Mouse (Mus musculus) Patski (cell line): ENCODE data around the gene Kif1bp. TPM values are rescaled to one million over a fixed set of nuclear protein-coding genes. Genes with fewer than 3 reads are reported as not detected.
A peak's percentile ranks its signal among the peaks of the same experiment; 100 is the strongest.

Source experiments
- ATAC-seq: fragments of 100-300 bp; one replicate; pipeline ENCODE4 v1.8.0; 2021
- CTCF ChIA-PET: fragments of 350-600 bp; sonication (Branson Sonifier 250); formaldehyde crosslinking; loops from one replicate; lab custom pipeline; 2022; ENCODE audit warnings: inconsistent platforms; lab: Charles Lee
- POLR2A ChIA-PET: fragments of 350-600 bp; sonication (Branson Sonifier 250); formaldehyde crosslinking; loops from one replicate; lab custom pipeline; 2022; ENCODE audit warnings: antibody characterized with exemption, inconsistent platforms; lab: Charles Lee
- DNase-seq: peaks from one replicate; pipeline ENCODE4 v3.0.0-alpha.2; 2011; ENCODE audit warnings: low read depth, low spot score
- H3K27me3 ChIP-seq: fragments of 371-371 bp; one replicate; pipeline ENCODE4 v1.5.1; 2021
- CTCF ChIP-seq: fragments of 100-300 bp; IDR thresholded peaks from one replicate; pipeline ENCODE4 v1.5.1; 2021
- in situ Hi-C: fragments of 300-500 bp; cut with MboI; formaldehyde crosslinking; loops from 3 replicates; pipeline ENCODE4 v1.11.1; 2018; ENCODE audit warnings: low pct_unique_long_range_greater_than_20kb, mixed read lengths
- polyA plus RNA-seq: library from polyadenylated mRNA; unstranded; gene quantifications from one replicate; pipeline ENCODE4 v1.2.3, GENCODE M21; 2021

The Kif1bp gene
- polyA plus RNA-seq, 1 experiment from 2014 or later, result 66.2 TPM

DNA sequence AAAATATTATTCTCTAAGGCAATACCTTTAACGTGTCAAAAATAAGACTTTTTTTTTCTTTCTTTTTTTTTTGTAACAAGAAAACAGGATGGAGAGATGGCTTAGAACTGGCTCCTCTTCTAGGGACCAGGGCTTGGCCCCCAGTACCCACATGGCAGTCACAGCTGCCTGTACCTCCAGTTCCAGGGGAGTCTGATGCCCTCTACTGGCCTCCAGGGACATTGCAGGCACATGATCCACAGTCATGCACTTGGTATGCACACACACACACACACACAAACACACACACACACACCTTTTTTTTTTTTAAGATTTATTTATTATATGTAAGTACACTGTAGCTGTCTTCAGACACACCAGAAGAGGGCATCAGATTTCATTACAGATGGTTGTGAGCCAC, 20.5 kb downstream of the Kif1bp start:
- DNase-seq (no peak), ATAC-seq (no peak)
- in situ Hi-C loops, result no loop called here
- peak; percentile 71 for TF ChIP-seq CTCF
- POLR2A ChIA-PET, result interaction anchor here (0.7 to 2.5 kb wide), 2 partner anchors 12 to 731 kb away, joined by 3 to 8 read pairs; no protein-coding TSS in a partner anchor
- no peaks in the 10 kb centered on the region for H3K27me3 ChIP-seq
- CTCF ChIA-PET, result interaction anchor here (1.3 kb wide), 1 partner anchor 50 kb away, joined by 4 read pairs; no protein-coding TSS in a partner anchor

DNA sequence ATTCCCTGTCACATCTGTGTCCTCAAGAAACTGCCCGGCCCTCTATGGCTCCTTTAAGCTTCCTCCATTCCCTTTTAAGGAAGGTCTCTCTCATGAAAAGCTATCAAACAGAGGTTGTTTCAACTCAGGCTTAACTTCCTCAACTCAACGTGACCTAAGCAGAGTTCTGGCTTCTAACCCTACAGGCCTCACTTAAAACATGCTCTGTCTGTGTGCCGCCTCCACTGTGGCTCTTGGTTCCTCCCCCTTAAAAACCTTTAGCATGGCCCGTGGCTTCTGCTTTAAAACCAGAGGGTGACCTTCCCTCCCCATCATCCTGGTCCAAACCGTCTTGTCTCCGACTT, 21.7 kb downstream of the Kif1bp start:
- H3K27me3 ChIP-seq, result no peaks in the 10 kb centered on the region
- TF ChIP-seq CTCF, result no peak
- POLR2A ChIA-PET, result no interaction called here
- ATAC-seq, result no peak
- in situ Hi-C loops, result no loop called here
- CTCF ChIA-PET, result interaction anchor here (0.7 kb wide), 1 partner anchor 57 kb away, joined by 3 read pairs; no protein-coding TSS in a partner anchor
- DNase-seq, result no peak

- POLR2A ChIA-PET, result no interaction called here
- CTCF ChIA-PET, result interaction anchor here (0.6 to 1.0 kb wide), 2 partner anchors 15 to 56 kb away, joined by 3 read pairs; no protein-coding TSS in a partner anchor
These were observed 22.3 kb downstream of the Kif1bp start for GRCm38 (mm10) chr10:62555705-62556557.

DNA sequence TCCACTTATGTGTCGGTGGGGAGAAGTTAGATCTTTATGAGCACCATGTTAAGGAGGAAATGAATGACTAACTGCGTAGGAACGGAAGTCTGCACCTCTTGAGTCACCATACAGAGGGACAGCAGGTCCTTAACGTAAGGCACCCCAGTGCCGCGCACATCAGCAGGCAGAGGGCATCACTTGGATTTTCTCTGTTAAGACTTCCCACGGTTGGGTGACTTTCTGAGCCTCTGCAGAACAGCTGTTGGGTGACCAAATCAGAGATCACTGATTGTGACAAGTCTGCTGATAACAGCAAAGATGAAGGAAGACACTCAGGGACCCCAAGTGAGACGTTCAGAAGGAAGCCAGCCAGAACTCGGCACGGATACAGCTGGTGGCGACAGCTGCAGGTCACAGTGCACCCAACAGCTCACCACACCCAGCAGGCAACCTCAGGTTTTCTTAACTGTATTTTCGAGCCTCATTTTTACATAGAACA, 24.6 kb downstream of the Kif1bp start:
- ATAC-seq (no peak), DNase-seq (no peak)
- CTCF ChIA-PET, result interaction anchor here (1.9 kb wide), 1 partner anchor 54 kb away, joined by 13 read pairs; no protein-coding TSS in a partner anchor
- POLR2A ChIA-PET, result no interaction called here
- in situ Hi-C loops, result loop anchor here (5.0 kb wide), 1 partner anchor 51 kb away; no protein-coding TSS in a partner anchor
- no peak for TF ChIP-seq CTCF
- H3K27me3 ChIP-seq, result no peaks in the 10 kb centered on the region

More at GRCm38 (mm10) chr10:62555705-62556557, 22.3 kb downstream of the Kif1bp start:
- TF ChIP-seq CTCF, result no peak
- no peaks in the 10 kb centered on the region for H3K27me3 ChIP-seq
- in situ Hi-C loops, result no loop called here
- DNase-seq (no peak), ATAC-seq (no peak)

DNA sequence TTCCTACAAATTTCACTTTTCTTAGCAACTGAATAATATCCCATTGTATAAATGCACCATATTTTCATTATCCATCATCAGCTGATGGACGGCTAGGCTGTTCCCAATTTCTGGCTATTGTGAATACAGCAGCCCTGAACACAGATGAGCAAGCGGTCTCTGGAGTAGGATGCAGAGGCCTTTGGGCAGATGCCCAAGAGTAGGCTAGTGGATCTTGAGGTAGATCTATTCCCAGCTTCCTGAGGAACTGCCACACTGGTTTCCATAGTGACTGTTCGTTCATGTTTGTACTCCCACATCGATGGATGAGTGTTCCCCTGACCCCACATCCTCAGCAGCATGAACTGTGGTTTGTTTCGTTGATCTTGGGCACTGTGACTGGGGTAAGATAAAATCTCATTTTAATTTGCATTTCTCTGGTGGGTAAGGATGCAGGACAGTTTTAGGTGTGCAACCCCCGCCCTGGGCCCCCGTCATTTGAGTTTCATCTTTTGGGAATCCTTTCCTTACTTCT, 27.4 kb downstream of the Kif1bp start:
- ATAC-seq (no peak), DNase-seq (no peak)
- TF ChIP-seq CTCF, result no peak
- in situ Hi-C loops, result loop anchor here (5.0 kb wide), 1 partner anchor 49 kb away; no protein-coding TSS in a partner anchor
- no peaks in the 10 kb centered on the region for H3K27me3 ChIP-seq
- ChIA-PET POLR2A (no interaction called here), CTCF (interaction anchor here (1.5 to 2.8 kb wide), 4 partner anchors 17 to 50 kb away, joined by 7 to 21 read pairs (median 7); no protein-coding TSS in a partner anchor)

- peak; percentile 69 for TF ChIP-seq CTCF
- ATAC-seq (peak; percentile 54), DNase-seq (no peak)
- H3K27me3 ChIP-seq, result no peaks in the 10 kb centered on the region
- CTCF ChIA-PET, result interaction anchor here (0.6 to 2.8 kb wide), 8 partner anchors 10 to 131 kb away, joined by 3 to 21 read pairs (median 4); no protein-coding TSS in a partner anchor
- in situ Hi-C loops, result loop anchor here (5.0 kb wide), 1 partner anchor 47 kb away; no protein-coding TSS in a partner anchor
- POLR2A ChIA-PET, result interaction anchor here (0.6 kb wide), 1 partner anchor 46 kb away, joined by 5 read pairs; no protein-coding TSS in a partner anchor
These were observed 28.6 kb downstream of the Kif1bp start for GRCm38 (mm10) chr10:62549523-62550166.

GRCm38 (mm10) chr10:62546441-62546840, 31.8 kb downstream of the Kif1bp start:
- POLR2A ChIA-PET, result no interaction called here
- ATAC-seq, result no peak
- no peak for TF ChIP-seq CTCF
- CTCF ChIA-PET, result interaction anchor here (1.5 kb wide), 1 partner anchor 46 kb away, joined by 4 read pairs; no protein-coding TSS in a partner anchor
- H3K27me3 ChIP-seq, result no peaks in the 10 kb centered on the region
- in situ Hi-C loops, result no loop called here
- DNase-seq, result no peak

GRCm38 (mm10) chr10:62545759-62546158, 32.5 kb downstream of the Kif1bp start:
- in situ Hi-C loops, result no loop called here
- H3K27me3 ChIP-seq, result no peaks in the 10 kb centered on the region
- DNase-seq, result no peak
- no peak for TF ChIP-seq CTCF
- ChIA-PET CTCF (no interaction called here), POLR2A (no interaction called here)
- ATAC-seq, result no peak

- in situ Hi-C loops, result no loop called here
- ATAC-seq (no peak), DNase-seq (no peak)
- ChIA-PET POLR2A (no interaction called here), CTCF (interaction anchor here (1.0 kb wide), 1 partner anchor 15 kb away, joined by 3 read pairs; no protein-coding TSS in a partner anchor)
- peaks cover 4% of the 10 kb centered on the region for H3K27me3 ChIP-seq
- no peak for TF ChIP-seq CTCF
These were observed 33.9 kb downstream of the Kif1bp start for GRCm38 (mm10) chr10:62544316-62544715.

GRCm38 (mm10) chr10:62543399-62543808, 34.9 kb downstream of the Kif1bp start:
- DNase-seq, result no peak
- no peak for ATAC-seq
- TF ChIP-seq CTCF, result no peak
- ChIA-PET CTCF (no interaction called here), POLR2A (no interaction called here)
- peaks cover 9% of the 10 kb centered on the region for H3K27me3 ChIP-seq
- in situ Hi-C loops, result no loop called here
